Mouse (Mus musculus) heart, adult 2 months (tissue): ENCODE data around the gene Ptger3.

Source experiments
- CTCF ChIP-seq: fragments of 200-600 bp; IDR thresholded peaks from 2 replicates; pipeline ENCODE4 v1.8.1; 2022; ENCODE audit warnings: antibody characterized with exemption, mild to moderate bottlenecking, moderate library complexity
- EP300 ChIP-seq: fragments of 200-500 bp; IDR thresholded peaks from 2 replicates; pipeline ENCODE4 v1.6.1; 2011; ENCODE audit warnings: low read depth, low read length, control low read depth; ENCODE audit not compliant: insufficient read depth

DNA sequence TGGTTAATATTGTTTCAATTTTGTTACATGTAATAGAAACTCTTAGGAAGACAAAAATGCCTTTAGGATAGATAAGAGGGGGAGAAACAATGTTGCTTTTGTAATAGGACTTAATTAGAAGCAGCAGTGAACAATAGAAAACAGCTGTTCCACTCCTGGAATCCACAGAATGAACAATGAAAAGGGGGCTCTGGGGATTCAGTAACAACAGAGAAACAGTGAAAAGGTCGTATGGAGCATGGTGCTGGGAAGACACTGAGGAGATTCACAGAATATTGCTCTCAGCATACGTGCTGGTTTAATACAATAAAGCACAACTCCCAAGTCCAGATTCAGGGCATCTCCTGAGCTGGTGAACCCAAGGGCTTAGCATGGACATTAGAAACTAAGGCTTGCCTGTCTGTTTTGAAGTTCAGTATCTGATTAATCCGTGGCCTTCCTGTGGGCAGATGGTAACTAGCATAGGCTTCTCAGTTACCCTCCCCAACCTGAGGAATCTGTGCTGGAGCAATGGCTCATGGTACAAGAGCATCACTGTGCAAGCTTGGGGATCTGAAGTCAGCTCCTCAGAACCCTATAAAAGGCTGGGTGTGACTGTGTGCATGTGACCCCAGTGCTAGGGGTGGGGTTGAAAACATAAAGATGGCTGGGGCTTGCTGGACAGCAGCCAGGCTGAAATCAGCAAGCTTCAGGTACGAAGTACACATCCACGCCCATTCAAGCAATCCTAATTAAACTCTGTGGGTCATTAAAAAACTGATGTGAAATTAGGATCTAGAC lies 16.1 kb downstream of the Ptger3 start:
- no peak for TF ChIP-seq CTCF
- TF ChIP-seq EP300: no peak
